Mouse (Mus musculus) B cell, adult 2 months (primary cell): Measurements from ENCODE around the gene Thada.
"Not testable (repeated sequence)": the region's sequence is repeated elsewhere in the genome, so short reads cannot be mapped to it uniquely, and the experiment has no call there.

Source experiments
- DNase-seq, 2 experiments: peaks; one replicate each; pipeline ENCODE4 v3.0.0; 2022

Gene Thada

GRCm38 (mm10) chr17:84204962-84205361, 261.0 kb downstream of the Thada start:
- no peak for DNase-seq

- DNase-seq, result no peak
These were observed 262.7 kb downstream of the Thada start for GRCm38 (mm10) chr17:84203340-84203739.

- no peak for DNase-seq
These were observed 264.8 kb downstream of the Thada start for GRCm38 (mm10) chr17:84201183-84201582.

GRCm38 (mm10) chr17:84197912-84198344, 268.1 kb downstream of the Thada start:
- no peak for DNase-seq

GRCm38 (mm10) chr17:84196329-84196728, 269.7 kb downstream of the Thada start:
- DNase-seq, result no peak

GRCm38 (mm10) chr17:84195835-84196234, 270.2 kb downstream of the Thada start:
- DNase-seq, result no peak

- DNase-seq, result no peak
These were observed 271.0 kb downstream of the Thada start for GRCm38 (mm10) chr17:84195003-84195395.

GRCm38 (mm10) chr17:84194282-84195002, 271.6 kb downstream of the Thada start:
- peak in 1 of 2 experiments; percentile 25 for DNase-seq

GRCm38 (mm10) chr17:84193411-84193810, 272.6 kb downstream of the Thada start:
- DNase-seq, result no peak

- DNase-seq, result no peak
These were observed 274.1 kb downstream of the Thada start for GRCm38 (mm10) chr17:84191946-84192345.

- peak; percentile 93 for DNase-seq
These were observed 275.1 kb downstream of the Thada start for GRCm38 (mm10) chr17:84190885-84191284.

- peak; percentile 26 to 31 for DNase-seq
These were observed 276.7 kb downstream of the Thada start for GRCm38 (mm10) chr17:84189127-84189854.

- peak; percentile 79 to 81 for DNase-seq
These were observed 277.5 kb downstream of the Thada start for GRCm38 (mm10) chr17:84188374-84188961.

GRCm38 (mm10) chr17:84187727-84188373, 278.2 kb downstream of the Thada start, which contains the start of gene Zfp36l2:
TSS of gene Zfp36l2 (minus strand) at chr17:84187947.
- peak; percentile 91 to 93 for DNase-seq

GRCm38 (mm10) chr17:84187264-84187663, 278.7 kb downstream of the Thada start:
- not testable (repeated sequence) for DNase-seq

GRCm38 (mm10) chr17:84186451-84187202, 279.4 kb downstream of the Thada start:
- peak; percentile 70 to 77 for DNase-seq

- peak; percentile 78 to 81 for DNase-seq
These were observed 280.2 kb downstream of the Thada start for GRCm38 (mm10) chr17:84185581-84186450.

- peak; percentile 53 to 62 for DNase-seq
These were observed 281.0 kb downstream of the Thada start for GRCm38 (mm10) chr17:84185011-84185411.

- DNase-seq, result peak; percentile 83 to 86
These were observed 282.7 kb downstream of the Thada start for GRCm38 (mm10) chr17:84183291-84183781.

- peak; percentile 57 to 59 for DNase-seq
These were observed 283.4 kb downstream of the Thada start for GRCm38 (mm10) chr17:84182311-84183271.
